Mouse (Mus musculus) liver, embryonic 11.5 days (tissue): ENCODE measurements around the gene Zfp82. TPM values are rescaled to one million over a fixed set of nuclear protein-coding genes. Genes with fewer than 3 reads are reported as not detected.

Experiments
- ATAC-seq: fragments of 200-750 bp; cut with Nextera tagmentation; replicated peaks from 2 replicates; pipeline ENCODE4 v1.8.0; 2017; ENCODE audit warnings: moderate number of reproducible peaks, mild to moderate bottlenecking, moderate TSS enrichment, moderate library complexity; ENCODE audit not compliant: low FRiP score
- DNase-seq: peaks from one replicate; pipeline ENCODE4 v3.0.0-alpha.2; 2017; ENCODE audit warnings: low spot score
- H3K27ac ChIP-seq: fragments of 300-500 bp; sonication (generic); 2 replicates; pipeline ENCODE4 v1.5.1; 2014; ENCODE audit warnings: mild to moderate bottlenecking, low read depth, low read length, control low read depth
- H3K27me3 ChIP-seq: fragments of 300-500 bp; sonication (generic); replicated peaks from 2 replicates; pipeline ENCODE4 v1.6.1; 2014; ENCODE audit warnings: low read length, mixed read lengths; ENCODE audit not compliant: control insufficient read depth, insufficient read depth
- H3K36me3 ChIP-seq: fragments of 300-500 bp; sonication (generic); 2 replicates; pipeline ENCODE4 v1.6.1; 2014; ENCODE audit warnings: mild to moderate bottlenecking, low read length, moderate library complexity, mixed read lengths; ENCODE audit not compliant: control insufficient read depth, insufficient read depth
- H3K4me1 ChIP-seq: fragments of 300-500 bp; sonication (generic); replicated peaks from 2 replicates; pipeline ENCODE4 v1.6.1; 2014; ENCODE audit warnings: low read length, mixed read lengths; ENCODE audit not compliant: control insufficient read depth, insufficient read depth
- H3K4me2 ChIP-seq: fragments of 300-500 bp; sonication (generic); 2 replicates; pipeline ENCODE4 v1.6.1; 2014; ENCODE audit warnings: mild to moderate bottlenecking, control low read depth, moderate library complexity
- H3K4me3 ChIP-seq: fragments of 300-500 bp; sonication (generic); 2 replicates; pipeline ENCODE4 v1.5.1; 2014; ENCODE audit warnings: low read depth, low read length, control low read depth
- H3K9ac ChIP-seq: fragments of 300-500 bp; sonication (generic); 2 replicates; pipeline ENCODE4 v1.6.1; 2014; ENCODE audit warnings: low read depth, low read length, control low read depth
- H3K9me3 ChIP-seq: fragments of 300-500 bp; sonication (generic); 2 replicates; pipeline ENCODE4 v1.6.1; 2016; ENCODE audit warnings: low read length, inconsistent platforms, mixed read lengths; ENCODE audit not compliant: control insufficient read depth
- WGBS: fragments of 180-500 bp; shearing (Covaris S2); extraction: QIAGEN DNeasy Blood & Tissue Kit; methylation state at CpG from one replicate; pipeline ENCODE4 v1.1.7; 2014; 5-methylcytosine and 5-hydroxymethylcytosine counted together
- polyA plus RNA-seq: library from polyadenylated mRNA; unstranded; fragments of >200 nt; fragmentation: Nextera tagmentation; extraction: Ambion mirVana; gene quantifications from 2 replicates; pipeline ENCODE4 v1.2.1, GENCODE M21; 2014

Zfp82 gene
- polyA plus RNA-seq, 1 experiment from 2014 or later: 3.9 TPM

DNA sequence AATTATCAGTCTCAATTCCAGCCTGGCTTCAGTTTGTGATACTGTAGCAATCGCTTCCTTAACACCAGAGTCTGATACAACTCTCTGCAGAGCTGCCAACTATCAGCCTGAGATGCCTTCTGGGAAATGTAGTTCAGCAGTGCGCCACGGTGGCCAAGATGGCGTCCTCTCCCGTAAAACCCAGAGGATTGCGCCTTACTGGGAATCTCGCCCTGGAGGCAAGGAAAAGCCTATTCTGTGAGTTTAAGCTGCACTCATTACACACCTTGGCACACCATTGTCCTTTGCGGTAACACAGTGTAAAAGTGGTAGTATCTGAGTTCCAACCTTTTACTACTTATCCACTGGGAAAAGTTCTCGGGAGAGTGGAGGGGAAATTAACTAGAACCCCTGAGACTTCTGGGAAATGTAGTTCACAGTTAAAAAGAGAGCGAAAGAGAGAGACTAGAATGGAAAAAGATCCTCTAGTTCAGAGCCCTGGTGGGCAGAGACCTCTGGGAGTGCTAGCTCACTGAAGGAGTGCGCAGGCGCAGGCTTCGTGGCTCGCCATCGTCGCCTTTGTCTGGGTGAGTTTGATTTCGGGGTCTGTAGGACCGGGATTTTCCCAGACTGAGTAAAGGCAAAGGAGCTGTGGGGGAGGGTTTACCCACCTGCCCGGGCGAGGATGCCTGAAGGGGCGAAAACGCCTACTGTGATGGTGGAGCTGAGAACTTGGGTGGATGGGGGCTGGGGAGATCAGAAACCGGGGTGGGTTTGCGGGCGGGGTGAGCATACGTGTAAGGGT, 22.1 kb upstream of the Zfp82 start, which contains the start of gene Zfp260:
Gene Zfp260, plus strand, starts transcription at position 132 of the 784 bp plus-strand sequence.
- ATAC-seq (peak; percentile 69), DNase-seq (peak; percentile 85)
- peak within 1 kb of the TSS; percentile 59 for H3K4me3 ChIP-seq
- H3K9me3 ChIP-seq: no peaks in the 10 kb centered on the region
- H3K4me2 ChIP-seq: peak within 1 kb of the TSS; percentile 81
- H3K9ac ChIP-seq: peak within 1 kb of the TSS; percentile 60
- H3K36me3 ChIP-seq: peaks cover 7% of the 10 kb centered on the region; the same call in 1 of the 2 replicates
- H3K27me3 ChIP-seq: no peaks in the 10 kb centered on the region
- H3K4me1 ChIP-seq: peaks cover 20% of the 10 kb centered on the region
- H3K27ac ChIP-seq: peak within 1 kb of the TSS; percentile 76
- WGBS: under 1% methylated on average over 26 of the region's 26 CpGs

DNA sequence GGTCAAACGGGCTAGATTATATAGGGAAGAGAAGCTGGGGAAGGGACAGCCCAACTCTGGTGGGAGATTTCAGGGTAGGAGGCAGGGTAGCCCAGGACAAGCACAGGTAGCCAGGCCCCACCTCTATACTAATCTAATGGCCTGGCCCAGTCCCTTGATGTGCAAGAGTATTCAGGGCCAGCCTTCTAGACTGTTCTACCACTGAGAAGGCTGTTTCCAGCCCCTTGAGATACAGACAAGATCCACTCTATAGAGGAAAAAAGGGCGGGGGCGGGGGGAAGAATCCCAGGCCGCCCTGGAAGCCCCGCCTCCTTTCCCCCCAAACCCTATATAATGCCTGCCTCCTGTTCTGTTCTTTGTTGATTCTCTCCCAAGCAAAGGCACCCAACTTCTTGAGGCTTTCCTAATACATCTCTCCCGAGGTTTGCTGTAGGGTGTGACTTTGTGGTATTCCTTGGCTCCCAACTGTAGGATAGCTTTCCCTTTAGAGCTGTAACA, 21.3 kb upstream of the Zfp82 start:
- peak overlapping the region; percentile 81 for H3K4me2 ChIP-seq
- no peaks in the 10 kb centered on the region for H3K27me3 ChIP-seq
- H3K4me1 ChIP-seq: peaks cover 26% of the 10 kb centered on the region
- H3K9me3 ChIP-seq: no peaks in the 10 kb centered on the region
- H3K27ac ChIP-seq: no peak overlapping the region
- 69% methylated on average over 6 of the region's 6 CpGs for WGBS
- peak overlapping the region; percentile 55 for H3K9ac ChIP-seq
- H3K36me3 ChIP-seq: peaks cover 4% of the 10 kb centered on the region; the same call in 1 of the 2 replicates
- DNase-seq (no peak), ATAC-seq (no peak)
- peak overlapping the region; percentile 59 for H3K4me3 ChIP-seq

DNA sequence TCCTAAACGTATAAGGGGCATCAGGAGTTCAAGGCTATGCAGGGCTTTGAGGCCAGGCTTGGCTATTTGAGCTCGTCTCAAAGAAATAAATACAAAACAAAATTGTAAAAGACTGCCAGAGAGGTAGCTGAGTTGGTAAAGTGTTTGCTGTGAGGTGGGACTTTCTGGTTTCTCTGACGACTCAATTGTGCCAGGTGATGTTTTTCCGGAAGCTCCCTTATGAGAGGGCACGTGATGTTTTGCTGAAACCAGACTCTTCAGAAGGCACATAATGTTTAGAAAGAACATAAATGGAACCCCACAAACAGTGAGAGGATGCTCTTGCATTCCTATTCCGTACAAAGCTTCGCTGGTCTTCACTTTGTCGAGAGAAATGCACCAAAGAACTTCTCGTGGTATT, 20.0 kb upstream of the Zfp82 start:
- Histone ChIP-seq H3K4me2 (no peak overlapping the region), H3K4me3 (no peak overlapping the region), H3K36me3 (no peaks in the 10 kb centered on the region), H3K9ac (no peak overlapping the region), H3K27ac (no peak overlapping the region), H3K4me1 (peaks cover 26% of the 10 kb centered on the region), H3K9me3 (no peaks in the 10 kb centered on the region), H3K27me3 (no peaks in the 10 kb centered on the region)
- DNase-seq (no peak), ATAC-seq (no peak)
- WGBS: 79% methylated on average over 9 of the region's 9 CpGs

DNA sequence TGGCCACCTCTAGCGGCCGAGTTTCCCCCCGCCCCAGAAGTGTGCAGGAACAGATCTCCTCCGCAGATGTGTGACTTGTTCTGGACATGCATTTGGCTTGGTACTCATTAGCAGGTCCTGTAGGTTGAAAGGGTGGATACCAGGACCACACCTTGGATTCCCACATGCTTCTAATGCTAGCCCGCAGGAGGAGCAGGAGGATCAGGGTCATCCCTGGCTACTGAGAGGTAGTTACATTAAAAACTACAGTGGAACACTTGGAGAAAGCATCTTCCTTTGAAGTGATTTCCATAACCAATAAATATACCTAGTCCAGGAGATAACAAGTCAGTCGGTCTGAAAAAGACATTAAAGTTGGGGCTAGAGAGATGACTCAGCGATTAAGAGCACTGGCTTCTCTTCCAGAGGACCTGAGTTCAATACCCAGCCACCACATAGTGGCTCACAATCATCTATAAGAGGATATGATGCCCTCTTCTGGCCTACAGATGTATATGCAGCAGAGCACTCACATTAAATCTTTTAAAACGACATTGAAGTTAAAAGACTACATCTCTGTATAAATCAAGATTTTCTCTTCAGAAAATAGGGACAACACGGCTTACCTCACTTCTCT, 18.4 kb upstream of the Zfp82 start:
- H3K27me3 ChIP-seq: no peaks in the 10 kb centered on the region
- 5% methylated on average over 9 of the region's 9 CpGs for WGBS

DNA sequence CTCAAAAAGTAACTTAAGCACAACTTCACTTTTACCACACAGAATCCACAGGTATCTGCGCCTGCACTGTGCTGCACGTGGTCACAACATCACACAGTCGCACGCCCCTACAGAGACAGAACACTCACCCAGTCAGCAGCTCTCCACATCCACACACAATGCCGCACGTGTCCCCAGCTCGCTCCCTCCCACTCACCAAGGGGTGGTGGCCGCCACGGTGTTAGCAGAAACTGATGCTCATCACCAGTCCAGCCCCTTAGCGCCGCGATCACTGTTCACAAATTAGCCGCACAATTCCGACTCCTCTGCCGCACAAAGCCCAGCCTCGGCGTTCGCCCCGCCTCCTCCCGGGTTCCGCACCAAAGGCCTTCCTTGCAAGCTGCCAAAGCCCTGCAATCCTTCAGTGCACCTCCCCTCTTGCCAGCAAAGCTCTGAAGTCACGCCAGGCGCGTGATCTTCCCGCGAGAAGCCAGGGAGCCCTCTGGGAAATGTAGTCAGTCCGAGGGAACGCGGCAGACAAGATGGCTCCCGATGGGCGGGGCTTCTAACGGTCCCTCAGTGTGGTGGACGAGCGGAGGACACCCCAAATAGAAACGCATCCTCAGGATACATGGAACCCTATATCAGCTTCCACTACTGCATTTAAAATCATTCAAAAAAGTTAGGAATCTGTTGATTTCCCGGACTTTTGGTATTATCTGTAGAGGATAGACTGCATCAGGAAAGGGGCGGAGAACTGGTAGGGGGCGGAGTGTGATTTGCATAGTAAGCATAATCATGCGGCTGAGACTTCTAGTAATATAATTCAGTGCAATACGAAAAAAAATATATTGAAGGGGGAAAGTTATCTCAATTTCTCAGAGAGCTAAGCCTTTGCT, 17.6 kb upstream of the Zfp82 start, which contains the start of the genes Gm26920 and Zfp566:
Gene Gm26920, minus strand, starts transcription at position 319 of the 878 bp plus-strand sequence.
Gene Zfp566, minus strand, starts transcription at position 436 of the 878 bp plus-strand sequence.
- ATAC-seq: peak; percentile 93

More for the DNA sequence above, 18.4 kb upstream of the Zfp82 start:
- Histone ChIP-seq H3K4me1 (peaks cover 19% of the 10 kb centered on the region; the same call in 1 of the 2 replicates), H3K27ac (peak overlapping the region; percentile 71; the same call in 1 of the 2 replicates), H3K4me2 (peak overlapping the region; percentile 87), H3K9me3 (no peaks in the 10 kb centered on the region), H3K36me3 (peaks cover 5% of the 10 kb centered on the region; the same call in 1 of the 2 replicates), H3K9ac (peak overlapping the region; percentile 27), H3K4me3 (peak overlapping the region; percentile 71)
- DNase-seq (no peak), ATAC-seq (no peak)

DNA sequence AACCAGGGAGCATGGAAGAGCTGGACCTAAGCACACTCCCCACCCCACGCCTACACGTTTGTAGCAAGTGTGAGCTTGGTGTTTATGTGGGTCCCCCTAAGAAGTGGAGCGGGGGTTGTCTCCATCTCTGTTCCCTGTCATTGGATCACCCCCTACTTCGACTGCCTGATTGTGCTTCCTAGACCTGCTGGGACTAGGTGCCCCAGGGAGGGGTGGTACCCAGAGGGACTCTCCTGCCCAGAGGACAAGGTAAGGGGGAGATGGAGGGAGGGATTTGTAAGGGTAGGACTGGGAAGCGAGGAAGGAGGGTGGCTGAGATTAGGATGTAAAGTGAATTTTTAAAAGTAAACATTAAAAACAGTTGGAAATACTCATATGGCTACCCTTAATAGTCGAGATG, 16.7 kb upstream of the Zfp82 start:
- ATAC-seq (no peak), DNase-seq (no peak)
- H3K4me2 ChIP-seq: peak overlapping the region; percentile 87
- H3K9ac ChIP-seq: peak overlapping the region; percentile 77
- H3K4me1 ChIP-seq: peaks cover 15% of the 10 kb centered on the region; the same call in 1 of the 2 replicates
- H3K9me3 ChIP-seq: no peaks in the 10 kb centered on the region
- peak overlapping the region; percentile 71 for H3K4me3 ChIP-seq
- H3K36me3 ChIP-seq: peaks cover 13% of the 10 kb centered on the region
- 22% methylated on average over 6 of the region's 6 CpGs for WGBS
- no peak overlapping the region for H3K27ac ChIP-seq
- no peaks in the 10 kb centered on the region for H3K27me3 ChIP-seq

More for the DNA sequence above, 17.6 kb upstream of the Zfp82 start, which contains the start of the genes Gm26920 and Zfp566:
- Histone ChIP-seq H3K27ac (peak within 1 kb of the TSS; percentile 71), H3K4me3 (peak within 1 kb of the TSS; percentile 71), H3K4me1 (peaks cover 15% of the 10 kb centered on the region; the same call in 1 of the 2 replicates), H3K27me3 (no peaks in the 10 kb centered on the region), H3K4me2 (peak within 1 kb of the TSS; percentile 87), H3K9ac (peak within 1 kb of the TSS; percentile 77), H3K9me3 (no peaks in the 10 kb centered on the region), H3K36me3 (peaks cover 9% of the 10 kb centered on the region)
- WGBS: under 1% methylated on average over 40 of the region's 40 CpGs
- peak; percentile 97 for DNase-seq

DNA sequence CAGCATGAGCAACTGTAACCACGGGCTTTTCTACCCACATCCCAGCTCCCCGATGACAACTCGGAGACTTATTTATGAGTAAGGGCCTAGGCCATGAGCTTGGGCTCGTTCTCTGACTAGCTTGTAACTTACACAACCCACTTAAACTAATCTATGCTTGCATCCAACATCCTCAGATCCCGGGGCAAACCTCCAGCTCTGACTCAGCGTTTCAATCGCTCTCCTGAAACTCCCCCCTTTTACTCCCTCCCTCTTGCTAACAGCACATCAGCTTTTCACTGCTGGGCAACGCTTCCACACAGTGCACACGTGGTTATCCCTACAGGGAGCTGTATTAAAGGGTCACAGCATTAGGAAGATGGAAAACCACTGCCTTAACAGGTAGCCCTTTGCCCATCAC, 13.8 kb upstream of the Zfp82 start:
- H3K4me1 ChIP-seq: peaks cover 9% of the 10 kb centered on the region; the same call in 1 of the 2 replicates
- 88% methylated on average over 9 of the region's 9 CpGs for WGBS
- H3K36me3 ChIP-seq: peaks cover 15% of the 10 kb centered on the region
- no peak overlapping the region for H3K4me3 ChIP-seq
- H3K9me3 ChIP-seq: no peaks in the 10 kb centered on the region
- H3K27me3 ChIP-seq: no peaks in the 10 kb centered on the region
- H3K27ac ChIP-seq: no peak overlapping the region
- no peak for ATAC-seq
- H3K9ac ChIP-seq: no peak overlapping the region
- no peak for DNase-seq
- H3K4me2 ChIP-seq: no peak overlapping the region

DNA sequence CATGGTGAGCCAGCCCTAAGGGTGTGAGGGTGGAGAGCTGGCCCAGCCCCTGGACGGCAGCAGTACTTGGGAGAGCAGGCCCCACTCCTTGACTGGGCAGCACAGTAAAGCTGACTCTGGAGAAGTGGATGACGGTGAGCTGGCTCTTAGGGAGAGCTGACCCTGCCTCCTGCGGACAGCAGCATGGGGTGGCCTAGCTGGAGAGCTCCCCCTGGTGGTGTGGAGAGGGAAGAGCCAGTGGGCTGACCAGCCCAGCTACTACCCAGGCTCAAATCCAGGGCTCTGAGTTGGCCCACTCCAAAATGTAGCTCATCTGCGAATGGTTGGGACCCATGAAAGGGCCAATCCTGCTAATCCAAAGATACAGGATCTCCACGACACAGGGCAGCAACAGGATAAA, 8.1 kb downstream of the Zfp82 start:
- no peak overlapping the region for H3K27ac ChIP-seq
- WGBS: 81% methylated on average over 5 of the region's 5 CpGs

More for the DNA sequence above, 8.1 kb downstream of the Zfp82 start:
- peaks cover 18% of the 10 kb centered on the region for H3K36me3 ChIP-seq
- no peak overlapping the region for H3K4me2 ChIP-seq
- H3K27me3 ChIP-seq: no peaks in the 10 kb centered on the region
- no peak overlapping the region for H3K4me3 ChIP-seq
- no peak for DNase-seq
- H3K9ac ChIP-seq: no peak overlapping the region
- no peak for ATAC-seq
- H3K4me1 ChIP-seq: no peaks in the 10 kb centered on the region
- H3K9me3 ChIP-seq: no peaks in the 10 kb centered on the region
